Mouse (Mus musculus) forebrain, embryonic 11.5 days (tissue): ENCODE results near the gene Sacm1l. TPM values are rescaled to one million over a fixed set of nuclear protein-coding genes. Genes with fewer than 3 reads are reported as not detected.
A peak's percentile ranks its signal among the peaks of the same experiment; 100 is the strongest.

Experiments used
- ATAC-seq: fragments of 200-750 bp; cut with Nextera tagmentation; replicated peaks from 2 replicates; pipeline ENCODE4 v1.8.0; 2017; ENCODE audit warnings: moderate TSS enrichment; ENCODE audit not compliant: low FRiP score
- DNase-seq: peaks from one replicate; pipeline ENCODE4 v3.0.0-alpha.2; 2017; ENCODE audit warnings: low spot score
- H3K27ac ChIP-seq: fragments of 300-500 bp; sonication (generic); 2 replicates; pipeline ENCODE4 v1.5.1; 2014; ENCODE audit warnings: low read depth, low read length
- H3K27me3 ChIP-seq: fragments of 300-500 bp; sonication (generic); 2 replicates; pipeline ENCODE4 v1.6.1; 2014; ENCODE audit warnings: mild to moderate bottlenecking, low read length, mixed read lengths; ENCODE audit not compliant: control insufficient read depth, insufficient read depth
- H3K36me3 ChIP-seq: fragments of 300-500 bp; sonication (generic); 2 replicates; pipeline ENCODE4 v1.6.1; 2014; ENCODE audit warnings: mild to moderate bottlenecking, low read length, moderate library complexity, mixed read lengths; ENCODE audit not compliant: control insufficient read depth, insufficient read depth
- H3K4me1 ChIP-seq: fragments of 300-500 bp; sonication (generic); replicated peaks from 2 replicates; pipeline ENCODE4 v1.6.1; 2014; ENCODE audit warnings: low read length, mixed read lengths; ENCODE audit not compliant: control insufficient read depth, insufficient read depth
- H3K4me2 ChIP-seq: fragments of 300-500 bp; sonication (generic); 2 replicates; pipeline ENCODE4 v1.6.1; 2014; ENCODE audit warnings: low read depth, mild to moderate bottlenecking, low read length, moderate library complexity, mixed read lengths; ENCODE audit not compliant: severe bottlenecking
- H3K4me3 ChIP-seq: fragments of 300-500 bp; sonication (generic); 2 replicates; pipeline ENCODE4 v1.5.1; 2014; ENCODE audit warnings: low read depth, low read length
- H3K9ac ChIP-seq: fragments of 300-500 bp; sonication (generic); 2 replicates; pipeline ENCODE4 v1.6.1; 2014; ENCODE audit warnings: low read length
- H3K9me3 ChIP-seq: fragments of 300-500 bp; sonication (generic); 2 replicates; pipeline ENCODE4 v1.6.1; 2016; ENCODE audit warnings: low read length, mixed read lengths; ENCODE audit not compliant: control insufficient read depth
- WGBS: fragments of 180-500 bp; shearing (Covaris S2); extraction: QIAGEN DNeasy Blood & Tissue Kit; methylation state at CpG from one replicate; pipeline ENCODE4 v1.1.7; 2014; 5-methylcytosine and 5-hydroxymethylcytosine counted together
- polyA plus RNA-seq: library from polyadenylated mRNA; unstranded; fragments of >200 nt; fragmentation: Nextera tagmentation; extraction: Ambion mirVana; gene quantifications from 2 replicates; pipeline ENCODE4 v1.2.1, GENCODE M21; 2014

The Sacm1l gene
- polyA plus RNA-seq, 1 experiment from 2014 or later = 46.4 TPM

- Histone ChIP-seq H3K27me3 (no peaks in the 10 kb centered on the region), H3K4me3 (no peak overlapping the region), H3K9ac (no peak overlapping the region), H3K27ac (no peak overlapping the region), H3K4me1 (no peaks in the 10 kb centered on the region), H3K36me3 (no peaks in the 10 kb centered on the region), H3K9me3 (no peaks in the 10 kb centered on the region), H3K4me2 (no peak overlapping the region)
- ATAC-seq (no peak), DNase-seq (no peak)
- 92% methylated on average over 11 of the region's 11 CpGs for WGBS
Observed at GRCm38 (mm10) chr9:123625821-123626220, 96.3 kb downstream of the Sacm1l start.

- Histone ChIP-seq H3K27me3 (no peaks in the 10 kb centered on the region), H3K9me3 (no peaks in the 10 kb centered on the region), H3K9ac (no peak overlapping the region), H3K27ac (no peak overlapping the region), H3K4me1 (no peaks in the 10 kb centered on the region), H3K4me2 (no peak overlapping the region), H3K4me3 (no peak overlapping the region), H3K36me3 (no peaks in the 10 kb centered on the region)
- ATAC-seq (no peak), DNase-seq (no peak)
- WGBS = 85% methylated on average over 3 of the region's 3 CpGs
Observed at GRCm38 (mm10) chr9:123631666-123632065, 102.1 kb downstream of the Sacm1l start.

GRCm38 (mm10) chr9:123632281-123632680 is 102.7 kb downstream of the Sacm1l start, which contains the start of gene Slc6a20b:
Slc6a20b (minus strand) TSS chr9:123632565.
- Histone ChIP-seq H3K9me3 (no peaks in the 10 kb centered on the region), H3K4me1 (no peaks in the 10 kb centered on the region), H3K27me3 (no peaks in the 10 kb centered on the region), H3K4me3 (no peak within 1 kb of the TSS), H3K9ac (no peak within 1 kb of the TSS), H3K36me3 (no peaks in the 10 kb centered on the region), H3K27ac (no peak within 1 kb of the TSS), H3K4me2 (no peak within 1 kb of the TSS)
- DNase-seq = no peak
- 87% methylated on average over 6 of the region's 6 CpGs for WGBS
- no peak for ATAC-seq

DNA sequence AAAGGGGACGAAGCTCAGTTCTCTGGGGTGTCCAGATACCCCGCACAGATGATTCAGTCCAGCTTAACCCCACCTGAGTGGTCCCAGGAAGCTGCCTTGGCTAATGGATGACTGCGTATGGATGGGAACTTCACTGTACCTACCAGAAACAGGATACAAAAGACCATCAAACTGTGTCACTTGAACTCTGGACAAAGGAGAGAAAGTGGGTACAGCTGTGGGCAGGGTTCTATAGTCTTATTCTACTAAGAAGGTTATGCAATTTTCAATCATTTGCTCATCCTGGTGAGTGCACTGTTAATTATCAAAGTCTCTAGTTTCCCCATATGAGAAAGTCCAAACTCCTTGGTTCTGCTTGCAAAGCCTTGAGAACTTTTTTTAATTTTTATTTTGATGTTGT is 103.4 kb downstream of the Sacm1l start:
- Histone ChIP-seq H3K9me3 (no peaks in the 10 kb centered on the region), H3K9ac (no peak overlapping the region), H3K4me2 (no peak overlapping the region), H3K27me3 (no peaks in the 10 kb centered on the region), H3K4me1 (no peaks in the 10 kb centered on the region), H3K27ac (no peak overlapping the region), H3K4me3 (no peak overlapping the region), H3K36me3 (no peaks in the 10 kb centered on the region)
- DNase-seq = no peak
- no peak for ATAC-seq
- 86% methylated on average over 3 of the region's 3 CpGs for WGBS

DNA sequence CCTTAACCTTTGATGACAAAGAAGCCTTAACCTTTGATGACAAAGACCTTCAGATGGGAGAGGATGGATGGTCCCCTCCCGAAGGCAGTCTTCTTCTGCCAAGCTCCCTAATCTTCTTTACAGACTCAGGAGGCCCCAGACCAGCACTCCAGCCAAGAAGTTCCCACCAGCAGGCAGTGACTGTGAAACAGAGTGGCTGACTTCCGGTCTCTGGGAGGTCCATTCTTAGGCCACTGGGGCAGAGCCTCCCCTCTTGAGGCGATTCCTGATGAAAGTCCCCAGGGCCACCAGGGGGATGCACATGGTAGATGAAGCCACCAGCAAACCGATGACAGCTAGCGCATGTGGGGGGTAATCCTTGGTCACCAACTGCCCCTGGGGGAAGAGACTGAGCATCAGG is 107.2 kb downstream of the Sacm1l start:
- WGBS = 70% methylated on average over 5 of the region's 5 CpGs
- ATAC-seq = no peak
- H3K36me3 ChIP-seq = no peaks in the 10 kb centered on the region
- no peaks in the 10 kb centered on the region for H3K27me3 ChIP-seq
- H3K9ac ChIP-seq = no peak overlapping the region
- no peak overlapping the region for H3K4me3 ChIP-seq
- DNase-seq = no peak
- no peaks in the 10 kb centered on the region for H3K9me3 ChIP-seq
- H3K27ac ChIP-seq = no peak overlapping the region
- H3K4me1 ChIP-seq = no peaks in the 10 kb centered on the region
- H3K4me2 ChIP-seq = no peak overlapping the region

DNA sequence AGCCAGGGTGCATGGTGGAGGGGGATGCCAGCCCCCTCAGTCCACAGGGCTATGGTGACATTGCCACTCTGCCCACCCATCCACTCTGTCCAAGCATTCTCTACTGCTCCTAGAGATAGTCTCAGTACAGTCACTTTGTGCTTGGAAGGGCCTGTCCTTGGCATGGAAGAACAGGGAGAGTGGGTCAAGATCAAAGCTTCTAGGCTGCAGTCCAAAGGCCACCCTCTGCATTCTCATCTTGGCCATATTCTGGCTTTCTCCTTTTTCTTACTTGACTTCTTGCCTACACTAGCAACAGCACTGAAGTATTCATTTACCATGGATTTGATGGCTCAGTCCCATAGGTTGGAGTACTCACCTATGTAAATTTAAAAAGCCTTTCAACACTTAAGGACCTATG is 108.7 kb downstream of the Sacm1l start:
- Histone ChIP-seq H3K9me3 (no peaks in the 10 kb centered on the region), H3K36me3 (no peaks in the 10 kb centered on the region), H3K4me2 (no peak overlapping the region), H3K9ac (no peak overlapping the region), H3K4me1 (no peaks in the 10 kb centered on the region), H3K27ac (no peak overlapping the region), H3K4me3 (no peak overlapping the region), H3K27me3 (no peaks in the 10 kb centered on the region)
- DNase-seq = no peak
- ATAC-seq = no peak

GRCm38 (mm10) chr9:123638668-123639089 is 109.1 kb downstream of the Sacm1l start:
- ATAC-seq = 0 out of 2 replicates have a peak, but pooled peaks have one; percentile 51
- H3K27ac ChIP-seq = no peak overlapping the region
- H3K9ac ChIP-seq = no peak overlapping the region
- 79% methylated on average over 1 of the region's 1 CpGs for WGBS
- no peaks in the 10 kb centered on the region for H3K27me3 ChIP-seq
- H3K4me1 ChIP-seq = no peaks in the 10 kb centered on the region
- no peak overlapping the region for H3K4me2 ChIP-seq
- no peaks in the 10 kb centered on the region for H3K9me3 ChIP-seq
- DNase-seq = no peak
- H3K4me3 ChIP-seq = no peak overlapping the region
- no peaks in the 10 kb centered on the region for H3K36me3 ChIP-seq

- H3K27me3 ChIP-seq = no peaks in the 10 kb centered on the region
- ATAC-seq (no peak), DNase-seq (no peak)
- no peaks in the 10 kb centered on the region for H3K9me3 ChIP-seq
- no peak overlapping the region for H3K27ac ChIP-seq
- H3K36me3 ChIP-seq = no peaks in the 10 kb centered on the region
- H3K4me3 ChIP-seq = no peak overlapping the region
- no peaks in the 10 kb centered on the region for H3K4me1 ChIP-seq
- H3K9ac ChIP-seq = no peak overlapping the region
- WGBS = 73% methylated on average over 1 of the region's 1 CpGs
- H3K4me2 ChIP-seq = no peak overlapping the region
Observed at GRCm38 (mm10) chr9:123640106-123640505, 110.5 kb downstream of the Sacm1l start.
